Mouse (Mus musculus) G1E-ER4 (cell line): ENCODE results near the gene Ostf1. TPM values are rescaled to one million over a fixed set of nuclear protein-coding genes. Genes with fewer than 3 reads are reported as not detected.

ENCODE experiments used
- GATA1 ChIP-seq: IDR thresholded peaks from one replicate; pipeline ENCODE4 v1.8.0; 2012; ENCODE audit warnings: low read length, inconsistent platforms
- polyA plus RNA-seq: library from polyadenylated mRNA; stranded (reverse); fragments of >175 nt; gene quantifications from 2 replicates; pipeline ENCODE4 v1.2.3, GENCODE M21; 2012

Ostf1 gene
- polyA plus RNA-seq, 1 experiment, result 235 TPM

- no peak for TF ChIP-seq GATA1
Observed at GRCm38 (mm10) chr19:18590234-18590633, 41.4 kb downstream of the Ostf1 start.

DNA sequence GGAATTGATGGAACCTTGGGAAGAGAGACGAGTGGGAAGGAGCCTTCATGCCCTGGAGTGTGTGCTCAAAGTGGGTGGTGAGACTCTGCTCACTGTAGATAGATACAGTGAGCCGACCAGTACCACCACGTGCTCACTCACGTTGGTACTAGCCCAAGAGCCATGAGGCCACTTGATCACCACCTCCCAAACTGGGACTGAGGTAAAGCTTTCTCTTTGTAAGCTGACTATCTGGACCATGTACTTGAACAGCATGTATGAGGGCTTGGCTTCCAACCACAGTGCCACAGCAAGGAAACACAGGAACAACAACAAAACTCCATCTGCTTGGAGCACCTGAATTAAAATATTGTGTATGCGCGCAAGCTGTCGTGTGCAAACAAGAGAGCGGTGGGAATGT, 42.3 kb downstream of the Ostf1 start:
- no peak for TF ChIP-seq GATA1

GRCm38 (mm10) chr19:18588243-18588642, 43.4 kb downstream of the Ostf1 start:
- TF ChIP-seq GATA1, result no peak

- TF ChIP-seq GATA1, result no peak
Observed at GRCm38 (mm10) chr19:18587118-18587517, 44.5 kb downstream of the Ostf1 start.

GRCm38 (mm10) chr19:18584621-18585020, 47.0 kb downstream of the Ostf1 start:
- no peak for TF ChIP-seq GATA1

DNA sequence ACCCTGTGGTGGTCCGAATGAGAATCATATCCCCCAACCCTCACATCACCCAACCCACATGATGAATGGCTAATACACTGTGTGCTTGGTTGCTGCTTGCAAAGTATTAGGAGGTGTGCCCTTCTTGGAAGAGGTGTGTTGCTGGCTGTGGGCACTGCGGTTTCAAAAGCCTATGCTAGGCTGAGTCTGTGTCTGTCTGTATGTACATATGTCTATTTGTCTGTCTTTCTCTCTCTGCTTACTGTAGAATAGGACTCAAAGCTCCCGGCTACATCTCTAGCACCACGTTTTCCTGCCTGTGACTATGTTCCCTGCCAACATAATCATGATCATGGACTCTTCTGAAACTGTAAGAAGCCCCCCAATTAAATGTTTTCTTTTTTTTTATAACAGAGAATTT, 47.9 kb downstream of the Ostf1 start:
- no peak for TF ChIP-seq GATA1

GRCm38 (mm10) chr19:18582887-18583286, 48.7 kb downstream of the Ostf1 start:
- TF ChIP-seq GATA1, result no peak

- no peak for TF ChIP-seq GATA1
Observed at GRCm38 (mm10) chr19:18582226-18582625, 49.4 kb downstream of the Ostf1 start.

DNA sequence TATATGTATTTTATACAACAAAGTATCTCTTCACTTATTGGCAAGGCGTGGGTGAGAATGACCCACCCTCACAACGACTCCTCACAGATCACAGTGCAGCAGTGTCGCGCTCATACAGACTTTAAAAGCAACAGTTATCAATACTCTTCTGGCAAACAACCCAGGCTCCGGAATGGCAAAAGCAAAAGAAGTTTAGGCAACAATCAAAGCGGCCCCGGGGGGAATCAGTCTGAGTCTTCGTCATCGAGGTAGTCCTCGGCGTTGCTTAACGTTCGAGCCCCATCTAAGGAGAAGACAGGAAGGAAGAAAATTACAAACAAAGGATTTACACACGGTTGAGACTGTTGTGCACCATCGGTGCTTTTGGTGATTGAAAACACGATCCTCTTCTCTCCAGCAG, 50.6 kb downstream of the Ostf1 start:
- TF ChIP-seq GATA1, result no peak

- no peak for TF ChIP-seq GATA1
Observed at GRCm38 (mm10) chr19:18579012-18579358, 52.6 kb downstream of the Ostf1 start.

- no peak for TF ChIP-seq GATA1
Observed at GRCm38 (mm10) chr19:18578216-18579011, 53.2 kb downstream of the Ostf1 start.

DNA sequence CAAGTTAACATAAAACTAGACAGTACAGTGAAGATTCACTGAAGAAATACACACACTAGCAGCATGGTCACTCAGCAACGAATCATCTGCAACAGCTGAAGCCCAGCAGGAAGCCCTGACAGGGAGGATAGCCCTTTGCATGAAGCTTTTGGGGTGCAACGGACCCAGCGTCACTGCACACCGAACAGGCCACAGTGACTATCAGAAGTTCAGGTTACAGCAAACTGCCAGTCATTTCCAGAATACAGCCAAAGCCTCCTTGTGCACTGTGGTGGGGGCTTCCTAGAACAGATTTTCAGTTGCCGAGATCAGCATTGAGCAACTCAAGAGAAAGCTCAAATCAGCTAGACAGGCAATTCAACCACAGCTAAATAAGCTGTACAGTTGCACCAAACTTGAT, 54.3 kb downstream of the Ostf1 start:
- TF ChIP-seq GATA1, result no peak

DNA sequence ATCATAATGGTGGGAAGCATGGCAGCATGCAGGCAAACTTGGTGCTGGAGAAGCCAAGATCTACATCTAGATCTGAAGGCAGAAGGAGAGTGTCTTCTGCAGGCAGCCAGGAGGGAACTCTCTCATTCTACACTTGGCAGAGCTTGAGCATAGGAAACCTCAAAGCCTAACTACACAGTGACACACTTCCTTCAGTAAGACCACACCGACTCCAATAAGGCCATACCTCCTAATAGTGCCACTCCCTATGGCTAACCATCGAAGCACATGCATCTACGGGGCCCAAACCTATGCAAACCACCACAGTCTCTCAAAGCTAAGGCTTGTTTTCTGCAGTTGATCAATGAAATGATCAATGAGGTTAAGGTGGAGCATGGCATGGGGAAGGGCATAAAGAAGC, 55.7 kb downstream of the Ostf1 start:
- TF ChIP-seq GATA1, result no peak

GRCm38 (mm10) chr19:18573907-18574306, 57.7 kb downstream of the Ostf1 start:
- no peak for TF ChIP-seq GATA1

GRCm38 (mm10) chr19:18573443-18573842, 58.2 kb downstream of the Ostf1 start:
- no peak for TF ChIP-seq GATA1

GRCm38 (mm10) chr19:18569496-18569895, 62.1 kb downstream of the Ostf1 start:
- no peak for TF ChIP-seq GATA1

DNA sequence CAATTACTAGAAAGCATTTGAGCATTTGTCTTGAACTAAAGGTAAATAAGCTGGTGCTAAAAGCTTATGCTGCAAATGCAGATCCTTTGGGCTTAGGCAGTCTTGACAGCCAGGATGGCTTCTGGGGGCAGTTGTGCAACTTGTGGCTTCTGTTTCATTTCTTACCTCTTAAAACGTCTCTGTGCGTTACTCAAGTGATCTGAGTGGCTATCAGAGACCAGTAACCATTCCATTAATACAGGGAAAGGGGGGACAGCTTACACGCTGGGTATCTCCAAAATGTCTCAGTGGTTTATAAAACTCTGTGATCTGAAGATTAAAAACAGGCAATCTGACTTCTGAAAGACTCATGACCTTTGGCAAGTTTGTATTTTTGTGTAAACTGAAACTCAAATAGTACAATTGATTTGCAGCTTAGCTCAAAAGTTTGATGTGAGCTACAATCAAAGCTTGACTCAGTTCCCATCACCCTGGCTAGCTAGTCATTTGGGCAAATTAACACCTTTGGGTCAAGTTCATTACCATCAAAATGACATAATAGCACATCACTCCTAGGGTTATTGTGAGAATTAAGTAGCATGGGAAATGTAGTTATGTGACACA, 62.7 kb downstream of the Ostf1 start:
- TF ChIP-seq GATA1, result no peak
